Mouse (Mus musculus) layer of hippocampus, adult 8-10 months (tissue): ENCODE data around the gene Tas2r134. TPM values are rescaled to one million over a fixed set of nuclear protein-coding genes. Genes with fewer than 3 reads are reported as not detected.

Experiments used
- DNase-seq, 2 experiments: peaks; one replicate each; pipeline ENCODE4 v3.0.0; 2022; ENCODE audit warnings: low spot score in 2 of 2
- total RNA-seq, 4 experiments: library from RNA; stranded (reverse); gene quantifications; 2 replicates each; pipeline ENCODE4 v1.2.4; 2022

The Tas2r134 gene
- not detected for total RNA-seq

- DNase-seq = no peak
Observed at GRCm38 (mm10) chr2:51627211-51627610, at the start of gene Tas2r134. Gene Tas2r134 (plus strand): TSS chr2:51627511.

DNA sequence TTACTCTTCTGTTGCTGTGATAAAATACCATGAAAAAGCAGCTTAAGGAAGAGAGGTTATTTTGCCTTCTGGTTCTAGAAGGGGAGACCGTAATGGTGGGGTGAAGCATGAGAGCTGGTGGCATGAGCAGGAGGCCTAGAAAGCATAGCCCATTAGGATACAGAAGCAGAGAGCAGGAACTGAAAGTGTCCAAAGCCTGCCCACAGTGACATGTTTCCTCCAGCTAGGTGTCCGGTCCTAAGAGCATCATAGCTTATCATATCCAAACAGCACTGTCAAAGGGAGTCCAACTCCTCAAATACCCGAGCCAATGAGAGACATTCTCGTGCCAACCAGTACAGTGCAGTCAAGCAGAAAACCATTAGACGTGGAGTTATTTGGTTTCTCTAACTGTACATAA lies 47.5 kb upstream of the Tas2r134 start:
- DNase-seq = no peak

DNA sequence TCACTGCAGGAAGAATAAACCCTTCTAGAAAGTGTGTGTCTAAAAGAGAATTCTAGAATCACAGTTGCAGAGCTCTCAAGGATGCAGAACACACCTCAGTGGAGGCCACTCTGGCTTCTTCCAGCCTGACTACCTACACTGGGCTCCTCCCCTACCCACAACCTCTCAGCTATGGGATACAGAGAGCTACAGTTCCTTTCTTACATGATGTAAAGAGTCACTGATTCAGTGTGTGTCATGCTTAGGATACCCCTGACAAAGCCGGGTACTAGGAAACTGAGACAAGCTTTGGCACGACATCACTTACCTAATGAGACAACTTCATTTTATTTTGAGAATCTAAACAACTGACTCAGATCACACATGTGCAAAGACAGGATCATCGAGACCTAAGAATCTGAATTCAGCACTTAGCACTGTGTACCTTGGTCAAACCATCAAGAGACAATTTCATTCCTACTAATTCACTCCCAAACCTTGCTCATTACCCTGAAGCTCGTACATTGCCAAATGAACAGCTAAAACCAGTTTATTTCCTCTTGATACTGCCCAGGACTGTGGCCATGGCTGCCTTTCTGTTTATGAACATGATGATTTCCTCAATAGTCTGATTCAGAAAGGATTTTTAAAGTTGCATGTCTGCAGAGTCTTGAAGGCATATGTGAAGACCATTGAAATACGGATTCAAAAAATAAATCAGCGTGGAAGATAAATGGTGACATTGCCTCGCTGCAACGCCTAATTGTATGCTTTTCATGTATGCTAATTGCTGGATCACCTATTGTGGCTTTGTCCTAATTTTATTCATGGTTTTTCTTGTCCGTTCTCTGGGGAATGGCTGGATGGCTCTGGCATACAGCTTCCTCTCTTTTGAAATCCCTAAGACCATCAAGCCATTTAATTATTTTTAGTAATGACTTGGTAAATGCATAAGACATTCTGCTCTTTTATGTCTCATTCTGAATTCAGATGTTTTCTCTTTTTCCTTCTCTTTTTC lies 43.0 kb upstream of the Tas2r134 start:
- no peak for DNase-seq

GRCm38 (mm10) chr2:51588336-51588735 lies 39.0 kb upstream of the Tas2r134 start:
- no peak for DNase-seq

GRCm38 (mm10) chr2:51588895-51589294 lies 38.4 kb upstream of the Tas2r134 start:
- DNase-seq = no peak

DNA sequence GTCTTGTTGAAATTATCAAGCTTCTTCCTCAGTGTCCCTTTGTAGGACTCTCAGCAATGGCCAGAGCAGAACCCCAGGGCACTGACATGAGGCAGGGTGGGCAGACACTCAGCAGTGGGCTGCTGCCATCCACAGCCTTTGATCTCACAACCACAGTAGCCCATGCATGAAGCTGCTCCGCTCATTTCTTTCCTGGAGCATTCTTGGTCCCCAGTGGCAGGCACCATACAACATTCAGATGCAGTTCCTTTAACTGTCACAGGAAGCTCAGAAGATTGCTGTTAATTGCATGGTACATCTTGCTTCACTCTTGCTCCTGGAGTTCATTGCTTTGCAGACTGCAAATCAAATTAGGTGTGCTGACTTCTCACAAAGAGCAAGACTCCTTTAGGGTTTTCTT lies 37.7 kb upstream of the Tas2r134 start:
- DNase-seq = no peak

DNA sequence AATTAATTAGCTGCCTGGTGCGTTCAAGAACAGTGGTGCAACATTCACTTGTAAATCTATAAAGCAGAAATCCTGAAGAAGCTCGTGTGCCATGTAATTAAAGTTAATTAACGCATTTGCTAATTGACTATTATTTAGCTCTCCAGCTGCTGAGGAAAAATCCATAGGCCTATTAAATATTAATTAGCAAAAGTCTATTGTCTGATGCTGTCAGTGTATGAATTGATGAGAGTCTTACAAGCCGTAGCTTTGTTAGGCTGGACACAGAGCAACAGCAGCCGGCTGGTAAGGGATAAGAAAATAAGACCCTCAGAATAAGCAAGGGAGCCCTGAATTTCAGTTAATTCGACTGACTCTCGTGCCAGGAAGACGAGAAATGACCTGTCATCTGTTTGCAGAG lies 37.0 kb upstream of the Tas2r134 start:
- no peak for DNase-seq

GRCm38 (mm10) chr2:51592157-51592556 lies 35.2 kb upstream of the Tas2r134 start:
- DNase-seq = no peak

DNA sequence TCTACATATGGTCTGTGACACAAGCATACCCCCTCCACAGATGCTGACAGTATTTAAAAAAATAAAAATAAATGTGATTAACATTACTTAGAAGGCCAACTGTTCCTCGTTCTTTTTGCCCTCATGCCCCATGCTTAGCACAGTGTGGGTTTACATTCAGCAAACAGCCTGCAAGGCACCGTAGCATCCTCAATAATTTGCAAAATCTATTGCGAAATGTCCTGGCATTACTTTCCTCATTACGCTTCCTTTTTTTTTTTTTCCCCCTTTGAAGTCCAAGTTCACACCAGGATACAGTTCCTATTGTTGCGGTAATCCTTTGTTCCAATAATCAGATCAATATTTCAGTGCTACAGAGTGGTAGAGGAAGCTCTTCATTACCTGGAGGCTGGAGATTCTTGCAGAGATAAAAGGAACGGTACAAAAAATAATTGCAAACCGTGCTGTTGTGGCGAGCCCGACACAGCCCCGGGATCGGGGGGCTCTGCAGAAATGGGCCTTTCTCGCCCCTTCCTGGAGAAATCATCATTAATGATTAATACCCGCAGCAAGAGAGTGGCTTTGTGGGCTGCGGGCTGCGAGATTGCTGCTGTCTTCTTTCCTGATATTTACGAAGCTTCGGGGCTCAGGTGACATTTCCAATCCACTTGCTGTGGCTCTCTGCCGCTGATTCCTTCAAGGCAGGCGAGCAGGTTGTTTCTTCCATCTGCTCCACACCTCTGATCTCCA lies 27.7 kb upstream of the Tas2r134 start:
- DNase-seq = no peak

- no peak for DNase-seq
Observed at GRCm38 (mm10) chr2:51600202-51600487, 27.2 kb upstream of the Tas2r134 start.

- DNase-seq = no peak
Observed at GRCm38 (mm10) chr2:51600873-51601272, 26.4 kb upstream of the Tas2r134 start.

DNA sequence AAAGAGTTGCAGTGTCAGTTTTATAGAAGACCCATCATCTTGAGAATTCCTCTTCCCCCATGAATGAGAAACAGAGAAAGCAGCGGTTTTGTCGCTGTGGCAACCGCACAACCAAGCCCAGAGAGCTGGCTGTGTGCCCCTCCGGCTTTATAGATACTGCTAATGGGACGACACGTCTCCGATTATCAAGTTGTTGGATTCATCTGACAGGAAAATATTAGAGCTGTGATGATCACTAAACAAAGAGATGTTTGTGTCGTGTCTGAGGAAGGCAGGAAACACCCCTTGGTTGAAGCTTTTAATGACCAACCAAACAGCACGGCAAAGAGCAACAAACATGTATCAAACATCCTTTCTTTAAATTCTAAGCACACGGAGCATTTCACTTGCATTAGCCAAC lies 17.0 kb upstream of the Tas2r134 start:
- peak in 1 of 2 experiments; percentile 33 for DNase-seq

DNA sequence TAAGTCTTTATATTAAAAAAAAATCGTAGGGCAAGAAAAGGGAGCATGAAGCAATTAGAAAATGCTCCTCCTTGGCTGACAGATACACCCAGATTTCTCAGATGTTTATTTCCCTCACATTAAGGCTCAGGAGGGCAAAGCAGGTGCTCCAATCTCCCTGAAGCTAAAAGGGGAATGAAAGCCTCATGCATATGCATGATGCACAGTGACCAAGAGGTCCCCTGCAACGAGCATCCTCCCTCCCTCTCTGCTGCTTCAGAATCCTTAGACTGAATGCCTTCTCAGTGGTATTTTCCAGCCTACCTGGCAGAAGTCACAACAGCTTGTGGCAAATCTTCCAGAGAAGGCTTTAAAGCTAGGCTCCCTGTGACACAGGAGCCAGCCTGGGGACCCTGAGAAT lies 16.4 kb upstream of the Tas2r134 start:
- no peak for DNase-seq

DNA sequence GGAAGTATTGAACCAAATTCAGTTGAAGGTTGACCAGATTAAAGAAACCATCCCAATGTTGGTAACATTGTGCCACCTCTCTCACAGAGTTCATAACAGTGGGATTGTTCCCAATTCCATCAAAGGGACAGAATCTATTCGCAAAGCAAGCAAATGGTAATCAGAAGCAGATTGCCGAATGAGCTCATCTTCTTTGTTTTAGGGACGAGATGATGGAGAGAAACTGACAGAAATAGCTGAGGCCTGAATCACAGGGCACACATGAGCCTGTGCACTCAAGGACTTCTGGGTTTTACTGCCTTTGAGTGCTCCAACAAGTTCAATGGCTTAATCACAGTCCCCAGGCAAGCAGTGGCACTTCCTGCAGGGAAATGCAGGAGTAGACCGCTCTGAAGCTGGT lies 13.6 kb upstream of the Tas2r134 start:
- DNase-seq = no peak

DNA sequence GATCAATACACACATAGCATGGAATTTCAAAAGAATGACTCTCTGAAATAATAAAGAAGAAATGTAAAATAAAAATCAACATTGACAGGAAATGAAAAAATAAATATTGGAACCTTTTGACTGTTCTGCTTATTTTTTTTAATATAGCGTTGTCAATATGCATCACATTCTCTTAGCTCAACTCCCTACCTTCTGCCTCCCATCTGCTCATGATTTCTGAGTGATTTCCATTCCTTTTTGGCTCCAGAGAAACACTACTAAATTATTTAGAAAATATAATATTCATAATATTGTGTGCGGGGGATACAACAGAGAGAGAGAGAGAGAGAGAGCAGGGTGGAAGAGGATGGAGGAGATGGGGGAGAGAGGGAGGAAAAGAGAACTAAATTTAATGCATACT lies 5.4 kb upstream of the Tas2r134 start:
- DNase-seq = no peak

DNA sequence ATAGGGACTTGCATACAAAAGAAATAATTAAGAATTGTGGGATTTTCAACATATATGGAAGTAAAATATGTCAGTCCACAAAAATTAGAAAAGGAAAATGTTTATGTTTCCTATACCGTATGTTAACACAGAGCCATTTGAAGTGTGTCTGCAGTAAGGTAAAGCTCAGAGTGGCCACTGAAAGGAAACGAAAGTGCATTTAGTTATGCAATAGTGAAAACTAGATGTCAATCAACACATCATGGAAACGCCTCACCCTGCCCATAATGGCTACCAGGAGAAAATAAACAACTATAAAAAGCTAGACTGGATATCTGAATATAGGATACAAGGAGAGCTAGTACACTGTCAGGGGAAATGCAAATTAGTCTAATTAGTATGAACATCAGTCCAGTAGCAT lies 1.3 kb upstream of the Tas2r134 start:
- no peak for DNase-seq

GRCm38 (mm10) chr2:51631428-51631827 lies 4.1 kb downstream of the Tas2r134 start:
- no peak for DNase-seq

- no peak for DNase-seq
Observed at GRCm38 (mm10) chr2:51637681-51638080, 10.4 kb downstream of the Tas2r134 start.

DNA sequence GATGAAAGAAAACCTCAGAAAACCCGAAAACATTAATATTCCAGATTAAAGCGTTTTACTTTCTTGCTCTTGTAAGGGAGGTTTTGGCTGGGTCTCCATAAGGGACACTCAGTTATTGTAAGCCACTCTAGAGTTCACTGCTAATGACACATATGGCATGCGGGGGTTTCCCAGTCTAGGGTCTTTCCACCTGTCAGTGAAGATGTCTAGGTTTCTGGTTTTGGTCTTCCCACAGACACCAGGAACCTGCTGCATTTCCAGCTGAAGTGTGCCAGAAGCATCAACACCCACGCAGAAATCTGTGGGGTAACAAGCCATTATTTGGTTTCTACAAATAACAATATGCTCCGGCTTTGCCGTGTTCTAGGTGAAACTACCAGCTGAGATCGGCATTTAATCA lies 14.3 kb downstream of the Tas2r134 start:
- peak in 1 of 2 experiments; percentile 13 for DNase-seq

DNA sequence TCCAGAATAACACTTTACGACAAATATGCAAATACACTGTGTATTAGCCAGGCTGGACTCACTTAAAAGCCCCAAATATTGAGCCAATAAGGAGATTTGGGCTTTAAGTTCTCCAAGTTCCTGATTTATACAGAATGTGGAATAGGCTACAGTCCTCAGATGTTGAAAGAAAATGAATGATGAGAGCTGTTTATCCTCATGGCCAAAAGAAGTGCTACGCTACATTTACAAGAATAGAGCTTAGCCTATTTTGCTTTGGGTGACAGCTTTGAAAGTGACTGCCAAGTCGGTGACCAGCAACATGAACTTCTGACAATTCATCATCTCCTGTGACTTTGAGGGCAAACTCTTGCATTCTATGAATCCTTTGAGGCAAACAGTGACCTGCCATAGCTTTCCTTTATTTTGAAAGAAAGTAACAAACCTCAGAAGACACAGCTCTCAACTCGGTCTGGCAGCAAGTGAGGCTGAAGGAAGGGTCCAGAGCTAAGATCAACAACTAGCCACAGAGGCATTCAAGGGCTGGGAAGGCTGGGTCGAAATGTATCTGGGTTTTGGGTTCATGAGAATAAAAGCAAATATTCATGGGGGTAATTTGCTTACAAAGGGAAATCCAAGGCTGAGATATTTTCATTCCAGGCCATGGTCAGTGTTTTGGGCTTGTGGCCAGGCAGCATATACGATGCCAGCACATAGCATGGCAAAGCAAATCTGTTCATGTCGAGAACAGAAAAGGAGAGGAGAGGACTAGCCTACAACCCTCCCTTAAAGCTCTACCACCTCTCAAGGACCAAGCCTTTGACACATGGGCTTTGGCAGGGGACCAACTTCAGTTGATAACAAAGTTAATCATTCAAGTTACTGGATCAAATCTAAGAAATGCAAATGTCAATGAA lies 16.2 kb downstream of the Tas2r134 start:
- no peak for DNase-seq

- DNase-seq = no peak
Observed at GRCm38 (mm10) chr2:51647972-51648371, 20.7 kb downstream of the Tas2r134 start.

GRCm38 (mm10) chr2:51649887-51650286 lies 22.6 kb downstream of the Tas2r134 start:
- no peak for DNase-seq
